Mouse (Mus musculus) intestine, embryonic 16.5 days (tissue): ENCODE measurements around the gene Calhm1. TPM values are rescaled to one million over a fixed set of nuclear protein-coding genes. Genes with fewer than 3 reads are reported as not detected.
"Not testable (repeated sequence)": the region's sequence is repeated elsewhere in the genome, so short reads cannot be mapped to it uniquely, and the experiment has no call there.

Experiments used
- ATAC-seq: fragments of 200-750 bp; cut with Nextera tagmentation; 2 replicates; pipeline ENCODE4 v1.8.0; 2017; ENCODE audit warnings: moderate TSS enrichment, moderate library complexity
- H3K27ac ChIP-seq: fragments of 300-500 bp; sonication (generic); 2 replicates; pipeline ENCODE4 v1.5.1; 2014; ENCODE audit warnings: mild to moderate bottlenecking, low read length
- H3K27me3 ChIP-seq: fragments of 300-500 bp; sonication (generic); replicated peaks from 2 replicates; pipeline ENCODE4 v1.6.1; 2014; ENCODE audit warnings: low read length, control low read depth, mixed read lengths; ENCODE audit not compliant: control insufficient read depth, insufficient read depth
- H3K36me3 ChIP-seq: fragments of 300-500 bp; sonication (generic); 2 replicates; pipeline ENCODE4 v1.6.1; 2014; ENCODE audit warnings: low read length, control low read depth; ENCODE audit not compliant: control insufficient read depth, insufficient read depth
- H3K4me1 ChIP-seq: fragments of 300-500 bp; sonication (generic); 2 replicates; pipeline ENCODE4 v1.6.1; 2014; ENCODE audit warnings: low read length, control low read depth, mixed read lengths; ENCODE audit not compliant: control insufficient read depth, insufficient read depth
- H3K4me2 ChIP-seq: fragments of 300-500 bp; sonication (generic); 2 replicates; pipeline ENCODE4 v1.6.1; 2014; ENCODE audit warnings: low read depth, low read length, control low read depth
- H3K4me3 ChIP-seq: fragments of 300-500 bp; sonication (generic); 2 replicates; pipeline ENCODE4 v1.5.1; 2014; ENCODE audit warnings: mild to moderate bottlenecking, low read length
- H3K9ac ChIP-seq: fragments of 300-500 bp; sonication (generic); 2 replicates; pipeline ENCODE4 v1.6.1; 2014; ENCODE audit warnings: low read depth, low read length
- H3K9me3 ChIP-seq: fragments of 300-500 bp; sonication (generic); 2 replicates; pipeline ENCODE4 v1.6.1; 2016; ENCODE audit warnings: low read length, control low read depth; ENCODE audit not compliant: control insufficient read depth
- WGBS: fragments of 180-500 bp; shearing (Covaris S2); extraction: QIAGEN DNeasy Blood & Tissue Kit; methylation state at CpG from one replicate; pipeline ENCODE4 v1.1.7; 2014; 5-methylcytosine and 5-hydroxymethylcytosine counted together
- polyA plus RNA-seq: library from polyadenylated mRNA; unstranded; fragments of >200 nt; fragmentation: Nextera tagmentation; extraction: Ambion mirVana; gene quantifications from 2 replicates; pipeline ENCODE4 v1.2.1, GENCODE M21; 2015

The Calhm1 gene
- polyA plus RNA-seq, 1 experiment from 2014 or later = not detected

DNA sequence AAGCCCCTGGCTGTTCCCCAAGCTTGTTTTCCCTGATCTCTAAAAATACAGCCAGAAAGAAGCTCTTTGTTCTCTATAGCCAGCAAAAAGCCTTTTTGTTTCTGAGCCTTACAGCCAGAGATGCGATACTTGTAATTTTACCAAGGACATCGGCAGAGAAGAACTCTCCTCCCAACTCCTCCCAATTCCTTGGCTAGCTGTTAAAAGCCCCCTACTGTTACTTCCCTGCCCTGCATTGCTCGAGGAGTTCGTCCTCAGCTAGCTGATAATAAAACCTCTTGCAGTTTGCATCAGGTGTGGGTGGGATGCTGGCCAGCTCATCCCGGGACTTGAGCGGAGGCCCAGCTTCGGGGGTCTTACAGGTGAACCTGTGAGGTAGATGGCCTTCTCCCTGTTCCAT lies 4.4 kb downstream of the Calhm1 start:
- H3K27ac ChIP-seq, ATAC-seq, H3K36me3 ChIP-seq, H3K4me3 ChIP-seq, H3K27me3 ChIP-seq, H3K4me2 ChIP-seq, H3K9me3 ChIP-seq, H3K9ac ChIP-seq: not testable (repeated sequence)
- WGBS = 31% methylated on average over 7 of the region's 7 CpGs
- H3K4me1 ChIP-seq = peaks cover 18% of the 10 kb centered on the region

GRCm38 (mm10) chr19:47137771-47138421 lies 6.2 kb downstream of the Calhm1 start, which contains the start of gene Calhm2:
Calhm2 (minus strand) TSS chr19:47138294.
- H3K9ac ChIP-seq = peak within 1 kb of the TSS; percentile 73
- H3K36me3 ChIP-seq = peaks cover 4% of the 10 kb centered on the region; the same call in 1 of the 2 replicates
- H3K4me3 ChIP-seq = peak within 1 kb of the TSS; percentile 47
- no peaks in the 10 kb centered on the region for H3K9me3 ChIP-seq
- WGBS = 2% methylated on average over 28 of the region's 28 CpGs
- peak within 1 kb of the TSS; percentile 77 for H3K27ac ChIP-seq
- peak within 1 kb of the TSS; percentile 59 for H3K4me2 ChIP-seq
- ATAC-seq = peak; percentile 73
- H3K27me3 ChIP-seq = no peaks in the 10 kb centered on the region
- H3K4me1 ChIP-seq = peaks cover 18% of the 10 kb centered on the region

- peaks cover 18% of the 10 kb centered on the region for H3K4me1 ChIP-seq
- 23% methylated on average over 6 of the region's 6 CpGs for WGBS
- peak overlapping the region; percentile 47 for H3K4me3 ChIP-seq
- no peaks in the 10 kb centered on the region for H3K9me3 ChIP-seq
- peak overlapping the region; percentile 73 for H3K9ac ChIP-seq
- H3K4me2 ChIP-seq = peak overlapping the region; percentile 59
- peaks cover 11% of the 10 kb centered on the region; the same call in 1 of the 2 replicates for H3K36me3 ChIP-seq
- peak; percentile 76 for ATAC-seq
- no peaks in the 10 kb centered on the region for H3K27me3 ChIP-seq
- peak overlapping the region; percentile 77 for H3K27ac ChIP-seq
Observed at GRCm38 (mm10) chr19:47137051-47137581, 6.9 kb downstream of the Calhm1 start.

DNA sequence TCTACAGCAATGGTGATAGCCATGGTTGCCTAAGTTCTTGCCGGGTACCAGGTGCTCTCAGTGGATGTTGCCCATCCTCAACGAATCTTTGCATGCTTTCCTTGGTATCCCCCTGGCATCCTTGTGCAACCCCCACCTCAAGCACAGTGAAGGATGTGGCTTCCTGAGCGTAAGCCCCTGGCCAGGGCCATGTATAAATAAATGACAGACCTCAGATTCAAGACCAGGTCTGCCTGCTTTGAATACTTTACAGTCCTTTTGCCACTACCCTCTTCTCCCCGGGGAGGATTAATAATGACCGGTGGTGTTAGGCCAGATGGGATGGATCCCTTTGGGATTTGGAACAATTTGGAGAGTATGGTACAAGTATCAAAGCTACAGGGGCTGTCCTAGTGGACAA lies 7.9 kb downstream of the Calhm1 start:
- 81% methylated on average over 5 of the region's 5 CpGs for WGBS
- ATAC-seq = no peak
- Histone ChIP-seq H3K9me3 (no peaks in the 10 kb centered on the region), H3K9ac (no peak overlapping the region), H3K4me2 (no peak overlapping the region; the same call in 1 of the 2 replicates), H3K4me3 (no peak overlapping the region), H3K4me1 (peaks cover 18% of the 10 kb centered on the region), H3K27me3 (no peaks in the 10 kb centered on the region), H3K27ac (no peak overlapping the region), H3K36me3 (peaks cover 11% of the 10 kb centered on the region; the same call in 1 of the 2 replicates)

GRCm38 (mm10) chr19:47135568-47135967 lies 8.5 kb downstream of the Calhm1 start:
- no peak for ATAC-seq
- no peak overlapping the region for H3K9ac ChIP-seq
- no peak overlapping the region for H3K4me2 ChIP-seq
- peaks cover 18% of the 10 kb centered on the region for H3K4me1 ChIP-seq
- 91% methylated on average over 17 of the region's 17 CpGs for WGBS
- H3K9me3 ChIP-seq = no peaks in the 10 kb centered on the region
- H3K4me3 ChIP-seq = no peak overlapping the region
- no peaks in the 10 kb centered on the region for H3K27me3 ChIP-seq
- H3K36me3 ChIP-seq = peaks cover 14% of the 10 kb centered on the region; the same call in 1 of the 2 replicates
- no peak overlapping the region for H3K27ac ChIP-seq

DNA sequence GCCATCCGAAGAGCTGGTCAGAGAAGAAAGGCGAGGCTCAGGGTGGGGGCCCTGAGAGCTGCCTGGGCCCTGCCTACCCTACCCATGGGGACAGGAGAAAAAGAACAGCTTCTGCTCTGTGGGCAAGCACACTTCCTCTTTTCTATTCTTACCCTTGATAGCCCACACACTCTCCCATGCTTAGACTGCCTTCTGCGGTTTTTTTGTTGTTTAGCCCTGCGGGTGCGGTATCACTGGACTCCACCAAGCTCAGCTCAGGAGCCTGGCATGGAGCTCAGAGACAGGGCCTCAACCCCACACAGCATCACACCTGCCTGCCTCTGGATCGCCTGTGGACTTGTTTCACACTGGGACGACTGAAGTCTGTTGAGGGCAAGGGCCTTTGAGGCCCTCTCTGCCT lies 10.9 kb downstream of the Calhm1 start:
- H3K4me2 ChIP-seq = no peak overlapping the region
- ATAC-seq = no peak
- H3K27me3 ChIP-seq = no peaks in the 10 kb centered on the region
- H3K9me3 ChIP-seq = no peaks in the 10 kb centered on the region
- H3K4me3 ChIP-seq = no peak overlapping the region
- H3K4me1 ChIP-seq = peaks cover 11% of the 10 kb centered on the region
- peaks cover 23% of the 10 kb centered on the region; the same call in 1 of the 2 replicates for H3K36me3 ChIP-seq
- H3K27ac ChIP-seq = no peak overlapping the region
- WGBS = 85% methylated on average over 7 of the region's 7 CpGs
- H3K9ac ChIP-seq = no peak overlapping the region

- no peak for ATAC-seq
- H3K4me1 ChIP-seq = no peaks in the 10 kb centered on the region
- H3K9me3 ChIP-seq = no peaks in the 10 kb centered on the region
- H3K27ac ChIP-seq = no peak overlapping the region
- peaks cover 39% of the 10 kb centered on the region for H3K36me3 ChIP-seq
- H3K4me3 ChIP-seq = no peak overlapping the region
- WGBS = 96% methylated on average over 15 of the region's 15 CpGs
- H3K27me3 ChIP-seq = no peaks in the 10 kb centered on the region
- no peak overlapping the region for H3K4me2 ChIP-seq
- no peak overlapping the region for H3K9ac ChIP-seq
Observed at GRCm38 (mm10) chr19:47130551-47131125, 13.4 kb downstream of the Calhm1 start.

- peaks cover 45% of the 10 kb centered on the region for H3K36me3 ChIP-seq
- no peaks in the 10 kb centered on the region for H3K4me1 ChIP-seq
- H3K4me3 ChIP-seq = no peak overlapping the region
- no peaks in the 10 kb centered on the region for H3K27me3 ChIP-seq
- 92% methylated on average over 11 of the region's 11 CpGs for WGBS
- no peak overlapping the region for H3K4me2 ChIP-seq
- no peak overlapping the region for H3K27ac ChIP-seq
- no peak for ATAC-seq
- no peak overlapping the region for H3K9ac ChIP-seq
- H3K9me3 ChIP-seq = no peaks in the 10 kb centered on the region
Observed at GRCm38 (mm10) chr19:47128835-47129234, 15.2 kb downstream of the Calhm1 start.

DNA sequence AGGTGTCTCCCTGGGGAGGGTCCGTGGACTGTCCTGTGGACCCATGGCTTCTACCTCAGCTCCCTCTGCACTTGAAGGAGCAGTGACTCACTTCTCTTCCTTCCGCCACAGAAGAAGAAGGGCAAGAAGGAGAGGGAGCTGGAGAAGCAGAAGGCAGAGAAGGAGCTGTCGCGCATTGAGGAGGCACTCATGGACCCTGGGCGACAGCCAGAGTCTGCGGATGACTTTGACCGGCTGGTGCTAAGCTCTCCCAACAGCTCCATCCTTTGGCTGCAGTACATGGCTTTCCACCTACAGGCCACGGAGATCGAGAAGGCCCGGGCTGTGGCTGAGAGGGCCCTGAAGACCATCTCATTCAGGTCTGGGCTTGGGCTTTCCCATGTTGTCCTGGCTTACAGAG lies 15.9 kb downstream of the Calhm1 start:
- 96% methylated on average over 10 of the region's 10 CpGs for whole genome bisulfite sequencing
- Histone ChIP-seq H3K36me3 (peaks cover 44% of the 10 kb centered on the region), H3K4me3 (no peak overlapping the region), H3K27ac (no peak overlapping the region), H3K4me1 (peaks cover 2% of the 10 kb centered on the region; the same call in 1 of the 2 replicates), H3K4me2 (no peak overlapping the region), H3K27me3 (no peaks in the 10 kb centered on the region), H3K9ac (no peak overlapping the region), H3K9me3 (no peaks in the 10 kb centered on the region)
- no peak for ATAC-seq
